Mouse (Mus musculus) layer of hippocampus, postnatal 10 days (tissue): ENCODE data around the gene Maco1. TPM values are rescaled to one million over a fixed set of nuclear protein-coding genes. Genes with fewer than 3 reads are reported as not detected.

ENCODE experiments used
- total RNA-seq, 2 experiments: library from RNA; stranded (reverse); gene quantifications; 2 replicates each; pipeline ENCODE4 v1.2.3; 2021

The Maco1 gene
- total RNA-seq, 2 experiments from 2014 or later, result 48.2 to 52.1 TPM

Other genes starting within 250 kb of the Maco1 start
- gene Man1c1, start 149.1 kb downstream of the Maco1 start, total RNA-seq, result 10 to 100 TPM; 14.2 to 16.3 TPM
- 1 to 10 TPM; 2.7 to 3.2 TPM for gene Ldlrap1, start 85.3 kb downstream of the Maco1 start, total RNA-seq
- gene Rhd, start 11.2 kb upstream of the Maco1 start, total RNA-seq, result not detected
- gene Tmem50a, start 61.7 kb upstream of the Maco1 start, total RNA-seq, result 100 to 1,000 TPM; 116 to 123 TPM
- gene Rsrp1, start 70.2 kb upstream of the Maco1 start, total RNA-seq, result 100 to 1,000 TPM; 245 to 279 TPM
- gene Syf2, start 77.6 kb upstream of the Maco1 start, total RNA-seq, result 10 to 100 TPM; 42.1 to 45.0 TPM